Mouse (Mus musculus): ENCODE measurements around the gene Hck.

The Hck gene

DNA sequence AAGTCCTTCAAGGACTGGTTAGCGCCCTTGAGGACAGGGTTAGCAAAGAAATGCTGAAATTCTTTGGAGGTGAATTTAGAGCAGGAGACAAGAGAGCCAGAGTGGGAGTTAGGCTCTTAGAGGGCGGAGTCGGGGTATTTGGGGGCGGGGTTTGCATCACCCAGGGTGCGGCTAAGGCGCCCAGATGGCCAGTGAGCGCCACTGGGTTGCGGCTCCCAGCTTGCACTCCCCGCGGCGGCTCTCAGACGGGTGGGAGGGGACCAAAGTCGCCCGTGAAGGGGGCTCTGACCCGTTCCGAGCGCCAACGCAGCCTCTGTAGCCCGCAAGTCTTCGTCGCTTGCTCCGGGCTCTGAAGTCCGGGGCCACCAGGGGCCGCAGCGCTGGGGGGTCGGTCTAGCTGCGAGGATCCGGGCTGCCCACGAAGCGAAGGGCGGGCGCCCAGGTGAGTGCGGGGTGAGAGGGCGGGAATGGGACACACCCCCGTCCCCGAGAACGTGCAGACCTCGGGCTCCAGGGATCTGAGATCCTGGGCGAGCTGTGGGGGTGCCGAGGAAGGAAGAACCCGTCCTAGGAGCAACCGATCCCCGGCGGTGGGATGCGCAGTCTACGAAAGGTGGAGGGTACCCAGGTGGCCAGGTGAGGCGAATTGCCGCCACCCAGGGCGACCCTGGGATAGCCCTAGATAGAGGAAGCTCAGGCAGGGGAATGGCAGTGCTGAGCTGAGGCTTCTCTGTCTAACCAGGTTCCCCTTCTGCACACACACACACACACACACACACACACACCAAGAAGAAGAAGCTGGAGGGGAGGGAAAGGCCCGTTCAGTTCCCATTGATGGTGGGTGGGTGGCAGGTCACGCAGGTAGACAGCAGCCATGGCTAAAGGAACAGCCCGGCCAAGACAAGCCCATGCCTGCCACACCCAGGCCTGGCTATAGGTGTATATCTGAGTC lies at the start of gene Hck:
Gene Hck (plus strand): TSS at position 156 of the 952 bp plus-strand sequence.
- no peak for DNase-seq (ENCODE audit: low read depth, low spot score)

DNA sequence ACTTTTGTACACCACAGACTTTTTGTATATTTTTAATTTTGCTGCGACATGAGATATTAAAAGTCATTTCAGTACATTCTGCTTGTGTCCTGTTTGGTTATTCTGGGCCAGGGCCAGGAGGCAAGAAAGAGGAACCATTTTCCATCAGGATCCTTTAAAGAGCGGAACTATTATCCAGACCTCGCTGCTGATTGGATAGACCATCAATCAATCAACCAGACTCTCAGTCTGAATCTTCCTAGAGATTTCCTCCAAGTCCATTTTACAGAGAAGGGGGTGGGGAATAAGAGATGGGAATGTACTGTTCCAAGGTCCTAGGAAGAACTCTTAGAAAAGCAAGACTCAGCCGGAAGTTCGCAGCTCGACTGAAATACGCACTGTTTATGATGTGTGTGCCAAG lies 48.1 kb upstream of the Hck start:
- no peak for DNase-seq (ENCODE audit: low read depth, low spot score)

DNA sequence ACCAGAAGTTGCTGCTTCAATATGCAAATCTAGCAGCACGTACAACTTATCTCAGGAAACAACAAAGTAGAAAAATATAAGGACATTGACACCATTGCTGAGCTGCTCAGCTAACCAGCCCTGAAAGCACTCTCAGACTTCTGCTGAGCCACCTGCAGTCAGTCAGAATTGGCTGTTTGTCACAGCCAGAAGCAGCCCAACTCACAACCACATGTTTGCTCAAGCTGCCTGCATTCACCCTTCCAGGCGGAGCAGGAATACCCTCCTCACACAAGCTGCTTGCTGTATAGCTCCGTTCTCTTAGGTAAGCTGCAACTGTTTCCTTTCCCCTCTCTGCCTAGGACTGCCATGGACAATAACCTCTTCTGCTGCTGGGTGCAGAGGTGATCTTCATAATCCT lies 44.9 kb upstream of the Hck start:
- no peak for DNase-seq (ENCODE audit: low read depth, low spot score)

DNA sequence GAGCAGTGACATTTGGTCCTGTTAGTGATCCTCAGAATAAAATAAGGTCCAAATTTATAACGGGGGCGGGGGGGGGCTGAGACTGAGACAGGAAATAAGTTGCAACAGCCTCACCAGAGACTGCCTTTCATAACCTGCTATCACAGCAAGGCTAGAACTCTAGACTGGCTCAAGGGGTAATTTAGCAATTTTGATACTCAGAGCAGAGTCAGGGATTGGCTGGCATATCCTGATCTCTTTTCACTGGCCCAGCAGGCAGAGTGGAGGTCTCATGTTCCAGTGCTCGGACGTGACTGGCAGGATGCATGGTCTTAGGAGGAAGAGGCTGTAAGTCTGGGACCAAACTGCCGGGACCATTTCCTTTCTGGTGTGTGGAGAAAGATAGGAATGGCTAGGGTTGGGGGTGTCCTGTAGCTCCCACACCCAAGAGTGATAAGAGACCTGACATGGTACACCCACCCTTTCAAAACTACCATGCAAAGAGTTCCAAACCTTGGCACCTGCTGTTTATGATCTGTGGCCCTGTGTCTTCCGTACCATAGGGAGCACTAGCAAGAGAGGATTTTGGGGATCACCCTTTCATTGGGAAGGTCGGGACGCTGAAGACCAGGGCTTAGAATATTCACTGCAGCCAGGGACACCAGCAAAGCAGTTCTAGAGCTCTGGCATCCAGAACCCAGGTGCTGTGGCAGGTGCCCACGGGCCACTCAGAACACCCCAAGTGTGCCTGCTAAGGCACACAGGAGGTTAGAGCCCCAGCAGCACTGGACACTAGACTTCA lies 43.9 kb upstream of the Hck start:
- DNase-seq (ENCODE audit: low read depth, low spot score), result no peak

DNA sequence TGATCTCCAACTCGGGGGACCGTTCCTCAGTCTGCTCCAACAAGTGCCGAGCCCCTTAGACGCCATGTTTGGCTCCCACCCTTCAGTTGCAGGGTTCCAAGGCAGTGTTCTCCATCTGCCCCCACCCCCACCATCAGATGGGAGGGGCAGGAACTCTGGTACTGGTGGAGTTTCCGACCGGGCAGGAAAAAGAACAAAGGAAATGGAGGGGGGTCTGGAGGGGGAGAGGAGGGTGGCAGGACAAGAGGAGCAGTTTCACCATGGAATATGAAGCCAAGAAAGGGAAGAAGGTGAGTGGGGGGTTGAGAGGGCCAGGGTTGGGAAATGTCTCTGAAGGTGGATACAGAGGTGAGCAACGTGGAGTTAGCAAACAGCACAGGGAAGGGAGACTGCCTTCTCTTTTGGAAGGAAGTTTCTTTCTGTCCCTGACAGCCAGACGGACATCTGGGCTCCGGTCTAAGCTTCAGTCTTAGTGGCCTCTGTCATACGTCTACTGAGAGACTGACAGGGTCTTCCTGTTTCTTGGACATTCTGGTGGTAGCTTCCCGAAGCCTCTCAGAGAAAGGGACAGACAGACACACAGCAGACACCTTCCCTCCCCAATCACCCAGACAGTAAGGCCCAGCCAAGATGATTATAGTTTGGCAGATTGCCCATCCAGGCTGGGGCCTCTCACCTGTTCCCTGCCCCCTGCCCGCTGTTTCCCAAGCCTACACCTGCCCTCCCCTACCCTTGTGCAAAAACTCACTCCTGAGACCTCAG lies 42.3 kb upstream of the Hck start, which contains the start of gene Ccm2l:
Gene Ccm2l (plus strand): TSS at position 209 of the 762 bp plus-strand sequence.
- no peak for DNase-seq (ENCODE audit: low read depth, low spot score)

DNA sequence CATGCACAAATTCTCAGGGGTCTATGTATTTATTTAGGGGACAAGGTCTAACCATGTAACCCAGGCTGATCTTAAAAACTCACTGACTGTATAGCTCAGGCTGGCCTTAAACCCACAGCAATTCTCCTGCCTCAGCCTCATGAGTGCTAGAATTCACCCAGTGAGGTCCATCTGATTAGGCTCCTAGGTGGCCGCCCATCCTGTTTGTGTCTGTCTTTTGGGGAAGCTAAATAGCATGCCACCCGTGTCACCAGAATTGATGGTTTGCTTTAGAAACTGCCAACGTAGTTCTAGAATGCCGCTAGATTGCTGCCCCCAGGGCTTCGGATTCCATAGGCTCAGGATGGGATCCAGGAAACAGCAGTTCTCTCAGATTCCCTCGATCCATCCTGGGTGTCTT lies 41.3 kb upstream of the Hck start:
- DNase-seq (ENCODE audit: low read depth, low spot score), result no peak

DNA sequence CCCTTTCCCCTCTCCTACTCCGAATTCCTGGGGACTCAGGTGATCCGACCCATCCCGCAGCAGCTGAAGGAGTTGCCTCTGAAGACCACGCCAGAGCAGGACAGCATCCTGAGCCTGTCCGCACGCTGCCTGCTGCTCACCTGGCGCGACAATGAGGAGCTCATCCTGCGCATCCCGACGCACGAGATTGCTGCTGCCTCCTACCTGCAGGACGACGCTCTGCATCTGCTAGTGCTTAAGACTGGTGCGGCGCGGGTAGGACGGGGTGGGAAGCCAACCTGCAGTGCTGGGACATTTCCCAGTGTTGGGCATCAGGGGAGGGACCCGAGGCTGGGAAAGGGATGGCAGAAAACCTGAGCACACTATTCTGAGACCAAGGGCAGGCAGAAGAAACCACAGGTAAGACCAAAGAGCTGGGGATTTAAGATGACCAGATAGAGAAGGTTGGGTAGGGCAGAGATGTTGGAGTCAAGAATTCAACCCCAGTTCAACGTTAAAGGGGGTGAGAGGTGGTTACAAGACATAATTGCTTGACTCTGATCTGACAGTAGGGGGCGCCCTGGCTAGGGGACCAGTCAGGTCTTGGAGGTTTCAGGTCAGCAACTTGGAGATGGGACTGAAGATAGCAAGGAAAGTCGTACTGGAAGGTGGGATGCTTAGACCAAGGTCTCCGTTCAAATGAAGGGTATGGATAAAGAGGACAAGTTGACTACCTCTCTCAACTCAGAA lies 37.3 kb upstream of the Hck start:
- no peak for DNase-seq (ENCODE audit: low read depth, low spot score)

DNA sequence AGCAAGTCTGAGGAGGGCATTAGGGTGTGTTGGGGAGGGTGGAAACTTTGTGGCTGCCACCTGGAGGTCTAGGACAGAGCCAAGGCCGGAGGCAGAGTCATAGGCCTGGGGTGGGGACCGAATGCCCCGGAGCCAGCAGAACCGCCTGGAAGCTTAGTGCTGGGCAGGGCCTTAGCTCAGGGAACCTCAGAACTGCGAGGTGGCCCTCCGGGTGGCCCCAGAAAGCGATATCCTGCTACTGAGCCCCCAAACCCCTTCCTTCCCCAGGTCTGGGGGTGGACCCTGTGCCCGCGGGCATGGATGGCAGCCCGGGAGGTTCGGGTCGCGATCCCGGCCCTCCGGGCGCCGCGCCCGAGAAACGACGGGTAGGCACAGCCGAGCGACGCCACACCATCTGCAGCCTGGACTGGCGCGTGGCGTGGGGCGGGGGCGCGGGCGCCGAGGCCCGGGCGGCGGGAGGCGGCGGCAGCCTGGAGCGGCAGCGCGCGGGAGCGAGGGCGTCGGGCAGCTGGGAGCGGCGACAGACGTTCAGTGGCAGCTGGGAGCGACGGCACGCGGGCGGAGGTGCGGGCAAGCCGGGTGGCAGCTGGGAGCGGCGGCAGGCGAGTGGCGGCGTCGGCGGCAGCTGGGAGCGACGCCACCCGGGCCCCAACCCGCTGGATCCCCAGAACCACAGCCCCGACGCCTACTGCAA lies 36.6 kb upstream of the Hck start:
- DNase-seq (ENCODE audit: low read depth, low spot score), result no peak

DNA sequence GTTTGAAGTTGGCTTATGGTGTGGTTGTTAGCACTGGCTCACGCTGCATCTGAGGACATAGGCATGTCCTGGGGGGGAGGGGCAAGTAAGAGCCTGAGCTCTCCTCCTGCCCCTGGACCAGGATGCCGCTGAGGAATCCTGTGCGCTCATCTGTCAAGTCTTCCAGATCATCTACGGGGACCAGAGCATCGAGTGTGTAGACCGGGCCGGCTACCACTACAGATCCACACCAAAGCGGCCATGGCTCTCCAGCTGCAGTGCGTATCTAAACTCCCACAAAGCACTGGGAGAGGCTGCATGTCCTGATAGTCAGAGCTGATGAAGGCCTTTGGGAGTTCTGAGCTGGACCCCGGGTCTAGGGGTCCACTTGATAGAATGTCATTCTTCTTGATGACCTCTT lies 33.6 kb upstream of the Hck start:
- DNase-seq (ENCODE audit: low read depth, low spot score), result no peak

DNA sequence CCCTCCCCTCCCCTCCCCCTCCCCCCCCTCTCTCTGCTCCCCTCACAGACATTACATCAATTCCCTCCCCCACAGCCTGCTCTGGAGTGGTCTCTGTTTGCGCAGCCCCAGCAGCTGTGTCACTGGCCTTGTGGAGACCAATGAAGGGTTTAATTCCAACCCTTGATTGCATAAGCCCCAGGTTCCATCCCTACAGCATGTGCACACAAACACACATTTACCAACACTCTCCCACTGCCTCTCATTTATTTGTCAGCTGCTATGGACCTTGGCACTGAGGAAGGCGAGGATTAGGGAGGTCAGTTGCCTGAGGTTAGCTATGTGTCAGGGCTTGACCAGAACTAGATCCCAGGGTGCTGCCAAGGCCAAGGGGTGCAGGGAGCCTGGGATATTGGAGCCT lies 32.3 kb upstream of the Hck start:
- no peak for DNase-seq (ENCODE audit: low read depth, low spot score)

DNA sequence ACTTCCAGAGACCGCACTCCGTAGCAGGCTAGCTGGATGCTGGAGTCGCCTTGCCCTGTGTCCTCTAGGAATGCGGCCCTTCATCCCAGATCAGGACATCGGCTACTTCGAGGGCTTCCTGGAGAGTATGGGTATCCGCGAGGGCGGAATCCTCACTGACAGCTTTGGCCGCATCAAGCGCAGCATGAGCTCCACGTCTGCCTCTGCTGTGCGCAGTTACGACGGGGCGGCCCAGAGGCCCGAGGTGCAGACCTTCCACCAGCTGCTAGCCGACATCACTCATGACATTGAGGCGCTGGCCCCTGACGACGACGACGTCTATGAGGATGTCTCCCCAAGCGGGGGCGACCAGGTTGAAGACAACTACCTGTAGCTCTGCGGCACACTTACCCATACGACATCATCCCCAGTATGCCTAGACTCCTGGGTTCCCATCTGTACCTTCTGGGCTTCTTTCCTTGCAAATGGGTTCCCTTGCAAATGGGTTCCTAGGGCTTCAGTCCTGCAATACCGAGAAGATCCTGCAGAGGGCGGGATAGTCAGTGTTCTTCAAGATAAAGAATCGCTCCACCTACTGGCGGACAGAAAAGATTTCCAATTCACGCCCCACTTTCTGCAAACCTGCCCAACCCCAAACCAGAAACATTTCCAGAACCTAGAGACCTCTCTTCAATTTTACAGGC lies 27.3 kb upstream of the Hck start:
- DNase-seq (ENCODE audit: low read depth, low spot score), result peak; percentile 82

DNA sequence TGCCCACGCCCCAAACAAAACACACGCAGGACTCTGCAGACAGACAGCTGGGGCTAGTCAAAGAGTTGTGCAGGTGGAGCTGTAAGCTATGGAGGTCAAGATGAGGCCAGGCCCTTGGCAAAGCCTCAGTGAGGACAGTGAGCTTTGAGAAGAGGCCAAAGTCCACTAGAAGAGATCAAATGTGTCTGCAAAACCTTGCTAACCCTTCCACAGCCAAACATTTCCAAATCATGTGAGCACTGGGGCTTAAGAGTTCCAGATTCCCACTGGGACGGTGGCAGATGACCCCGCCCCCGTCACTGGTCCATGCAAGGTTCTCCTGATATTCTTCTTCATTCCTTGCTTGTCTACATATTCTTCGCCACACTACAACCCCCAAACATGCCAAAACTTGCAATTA lies 26.4 kb upstream of the Hck start:
- no peak for DNase-seq (ENCODE audit: low read depth, low spot score)

DNA sequence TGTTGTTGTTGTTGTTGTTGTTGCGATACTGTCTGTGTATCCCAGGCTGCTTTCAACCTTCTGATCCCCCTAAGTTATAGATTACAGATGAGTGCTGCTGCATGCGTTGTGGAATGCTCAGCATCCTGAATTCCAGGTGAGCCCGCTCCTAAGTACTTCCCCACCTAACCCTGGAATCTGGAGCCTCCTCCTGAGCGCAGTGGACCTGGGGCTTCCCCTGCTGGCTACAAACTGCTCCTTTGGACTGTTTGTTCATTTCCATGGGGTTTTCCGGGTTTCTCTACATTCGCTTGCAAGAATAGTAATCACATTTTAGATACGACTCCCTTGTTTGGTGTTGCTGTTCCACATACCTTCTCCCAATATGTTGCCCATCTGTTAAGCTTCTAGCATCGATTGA lies 25.0 kb upstream of the Hck start:
- no peak for DNase-seq (ENCODE audit: low read depth, low spot score)

DNA sequence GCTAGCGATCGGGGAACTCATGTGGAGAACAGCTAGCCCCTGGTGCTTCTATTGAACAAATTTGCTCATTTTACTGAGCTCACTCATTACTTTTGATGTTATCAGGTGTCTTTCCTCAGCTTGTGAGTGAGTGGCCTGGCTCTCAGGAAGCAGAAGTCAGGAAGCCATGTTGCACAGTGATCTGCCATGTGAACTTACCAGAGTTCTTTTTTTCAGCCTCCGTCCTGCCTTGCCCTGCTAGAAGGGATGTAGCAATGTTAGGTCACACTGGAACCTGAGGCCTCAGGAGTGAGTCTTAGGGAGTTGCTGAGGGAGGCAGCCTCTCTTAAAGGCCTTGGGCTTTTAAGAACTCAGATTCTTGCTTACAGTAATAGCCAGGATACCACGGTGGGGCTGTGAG lies 24.4 kb upstream of the Hck start:
- DNase-seq (ENCODE audit: low read depth, low spot score), result no peak

DNA sequence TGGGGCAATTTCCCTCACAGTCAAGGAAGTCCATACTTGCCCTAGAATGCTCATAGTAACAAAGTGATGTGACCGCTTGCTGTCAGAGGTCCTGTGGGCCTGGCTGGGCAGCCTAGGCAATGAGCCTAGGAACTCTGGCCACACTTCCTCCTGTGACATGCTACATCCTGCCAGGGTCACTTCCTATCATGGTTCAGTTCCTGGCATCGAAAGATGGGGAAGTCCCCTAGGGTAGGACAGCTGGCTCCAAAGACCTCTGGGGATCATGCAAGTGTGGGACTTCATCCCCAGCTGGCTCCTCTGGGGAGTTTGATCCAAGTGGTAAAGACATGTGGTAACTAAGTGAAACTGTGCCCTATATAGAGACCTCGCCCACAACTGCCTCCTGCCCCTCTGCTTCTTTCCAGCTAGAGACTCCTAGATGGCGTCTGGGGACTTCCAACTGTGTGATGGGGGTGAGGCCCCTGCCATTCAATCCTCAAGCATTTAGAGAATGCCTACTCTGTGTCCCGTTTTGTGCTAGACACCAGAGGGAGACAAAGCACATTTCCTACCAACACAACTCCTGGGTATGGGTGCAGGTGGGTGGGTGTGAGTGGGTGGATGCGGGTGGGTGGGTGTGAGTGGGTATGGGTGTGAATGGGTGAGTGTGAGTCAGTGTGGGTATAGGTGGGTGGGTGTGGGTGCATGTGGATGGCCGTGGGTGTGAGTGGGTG lies 23.8 kb upstream of the Hck start:
- no peak for DNase-seq (ENCODE audit: low read depth, low spot score)

DNA sequence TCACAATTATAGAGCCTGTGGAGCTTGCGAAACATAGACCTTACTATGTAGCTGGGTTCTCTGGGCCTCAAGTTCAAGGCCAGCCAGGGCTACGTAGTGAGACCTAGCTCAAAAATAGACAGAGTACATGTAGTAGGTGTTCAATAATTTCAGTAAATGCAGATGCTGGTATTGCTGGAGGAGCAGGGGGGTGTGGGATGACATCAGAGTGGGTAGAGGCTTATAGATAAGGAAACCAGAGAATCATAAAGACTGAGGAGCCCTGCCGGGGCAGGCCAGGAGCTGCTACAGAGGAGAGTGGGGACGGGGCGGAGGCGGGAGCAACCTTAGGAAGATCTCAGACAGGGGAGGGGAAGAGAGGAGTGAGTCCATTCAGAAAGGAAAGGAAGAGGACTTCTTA lies 22.7 kb upstream of the Hck start:
- DNase-seq (ENCODE audit: low read depth, low spot score), result no peak

DNA sequence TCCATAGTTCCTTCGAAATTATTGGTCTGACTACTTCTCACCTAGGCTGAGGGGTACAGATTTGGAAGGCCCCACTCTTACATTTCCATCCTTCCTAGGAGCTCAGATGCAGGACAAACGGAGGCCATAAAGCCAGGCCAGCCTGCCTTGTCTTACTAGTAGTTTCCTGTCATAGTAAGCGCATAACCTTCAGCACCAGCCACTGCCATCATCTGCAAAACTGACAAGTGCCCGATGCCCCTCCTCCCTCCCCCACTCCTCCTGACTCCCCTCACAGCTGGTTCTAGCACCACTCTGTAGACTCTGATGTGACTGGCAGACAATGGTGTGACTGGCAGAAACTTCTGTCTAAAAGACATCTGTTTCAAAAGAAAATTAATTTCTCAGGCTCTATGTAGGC lies 22.1 kb upstream of the Hck start:
- no peak for DNase-seq (ENCODE audit: low read depth, low spot score)

DNA sequence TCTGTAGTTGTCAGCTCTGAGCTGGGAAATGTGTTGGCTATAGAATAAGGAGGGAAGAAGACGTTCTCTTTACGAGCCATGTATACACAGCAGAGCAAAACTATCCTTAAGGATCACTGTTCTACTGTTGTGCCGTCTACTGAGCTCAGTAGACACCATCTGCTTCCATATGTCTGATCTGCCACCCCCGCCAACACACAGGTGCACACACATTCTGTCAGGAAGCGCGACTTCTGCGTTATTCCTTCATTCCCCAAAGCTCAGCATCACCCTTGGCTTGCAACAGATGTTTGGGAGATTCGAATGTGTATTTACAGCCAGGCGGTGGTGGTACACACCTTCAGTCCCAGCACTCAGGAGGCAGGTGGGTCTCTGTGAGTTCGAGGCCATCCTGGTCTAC lies 21.2 kb upstream of the Hck start:
- no peak for DNase-seq (ENCODE audit: low read depth, low spot score)

DNA sequence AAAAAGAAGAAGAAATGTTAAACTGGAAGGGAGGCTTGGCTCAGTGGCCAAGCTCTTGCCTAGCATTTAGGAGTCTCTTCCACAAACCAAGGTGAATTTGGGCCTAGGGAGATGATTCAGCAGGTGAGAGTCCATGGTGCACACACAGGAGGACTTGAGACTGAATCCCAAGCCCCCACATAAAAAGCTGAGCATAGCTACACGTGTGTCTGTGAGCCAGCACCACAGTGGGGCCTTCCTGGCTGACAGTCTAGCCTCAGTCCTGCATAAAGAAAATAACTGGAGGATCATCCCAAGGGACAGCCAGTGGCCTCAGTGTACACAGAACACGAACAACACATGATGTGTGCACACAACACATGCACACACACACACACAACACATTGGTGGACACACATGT lies 19.0 kb upstream of the Hck start:
- DNase-seq (ENCODE audit: low read depth, low spot score), result no peak

All from retina, adult 2 months (tissue).